Mouse (Mus musculus): ENCODE measurements around the gene Tgif1. TPM values are rescaled to one million over a fixed set of nuclear protein-coding genes. Genes with fewer than 3 reads are reported as not detected.

Gene Tgif1
- polyA plus RNA-seq, 1 experiment from 2014 or later, result 35.8 TPM

DNA sequence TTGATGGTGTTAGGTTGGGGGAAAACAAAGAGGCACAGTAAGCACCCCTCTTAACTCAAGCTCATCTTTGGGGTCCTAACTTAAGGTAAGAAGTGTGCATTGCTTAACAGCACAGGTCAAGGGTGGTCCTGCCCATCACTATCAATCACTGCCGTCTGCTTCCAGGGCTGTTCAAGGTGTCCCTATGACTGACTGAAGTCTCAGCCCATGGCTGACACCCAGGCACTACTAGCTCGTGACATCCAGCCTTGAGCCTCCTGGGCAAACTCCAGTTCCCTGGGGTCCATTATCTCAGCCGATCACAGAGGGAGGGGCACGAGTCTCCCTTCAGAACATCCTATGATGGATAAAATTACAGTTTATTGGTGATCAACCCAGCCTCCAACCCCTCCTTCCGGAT, 12.7 kb upstream of the Tgif1 start:
- no peak for ATAC-seq (ENCODE audit: insufficient number of reproducible peaks, low FRiP score)
- Histone ChIP-seq H3K4me3 (no peak overlapping the region), H3K4me2 (no peak overlapping the region), H3K9me3 (replicated peaks) (no peaks in the 10 kb centered on the region), H3K36me3 (0 out of 2 replicates have a peak, but pooled peaks cover 5% of the 10 kb centered on the region), H3K4me1 (replicated peaks) (no peaks in the 10 kb centered on the region), H3K27me3 (replicated peaks) (no peaks in the 10 kb centered on the region), H3K9ac (no peak overlapping the region), H3K27ac (ENCODE audit: poor library complexity, severe bottlenecking) (no peak overlapping the region)
- WGBS, result 82% methylated on average over 5 of the region's 5 CpGs

DNA sequence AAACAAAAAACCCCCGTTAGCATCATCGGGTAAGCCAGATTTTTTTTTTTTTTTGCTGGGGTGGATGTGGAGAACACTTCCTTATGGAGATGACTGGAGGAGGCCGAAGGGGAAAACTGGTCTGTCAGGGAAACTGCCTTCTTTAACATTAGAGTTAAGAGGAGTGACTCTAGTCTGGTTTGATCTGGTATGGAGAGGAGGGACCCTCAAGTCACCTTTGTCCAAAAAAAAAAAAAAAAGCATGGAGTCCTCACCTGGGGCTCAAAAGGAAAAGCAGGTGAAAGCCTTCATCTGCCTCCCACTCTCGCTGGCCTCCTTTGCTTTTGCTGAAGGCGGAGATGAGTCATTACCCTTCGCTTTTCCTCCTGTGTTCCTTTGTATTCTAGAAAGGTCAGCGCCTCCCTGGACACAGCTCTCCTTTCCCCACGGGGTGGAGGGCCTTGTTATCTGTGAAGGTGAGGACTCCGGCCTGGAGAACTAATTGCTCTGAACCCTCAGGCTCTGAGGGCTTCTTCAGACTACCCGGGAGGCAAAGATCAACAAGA, 11.8 kb upstream of the Tgif1 start:
- Histone ChIP-seq H3K9ac (no peak overlapping the region), H3K9me3 (replicated peaks) (no peaks in the 10 kb centered on the region), H3K27ac (ENCODE audit: poor library complexity, severe bottlenecking) (no peak overlapping the region)

DNA sequence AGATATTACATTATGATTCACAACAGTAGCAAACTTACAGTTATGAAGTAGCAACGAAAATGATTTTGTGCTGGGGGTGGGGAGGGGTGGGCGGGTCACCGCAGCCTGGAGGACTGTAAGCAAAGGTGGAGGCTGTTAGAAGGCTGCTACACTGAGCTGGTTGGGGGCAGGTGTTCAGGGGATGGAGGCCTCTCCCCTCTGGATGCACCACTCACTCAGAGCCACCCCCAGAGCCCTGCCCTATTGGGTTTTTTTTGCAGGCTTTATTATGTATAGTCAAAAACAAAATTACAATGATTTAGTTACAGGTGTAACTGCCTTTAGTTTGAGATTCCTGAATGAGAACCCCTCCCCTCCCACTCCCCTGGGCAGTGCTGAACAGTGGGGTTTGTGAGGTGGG, 11.3 kb upstream of the Tgif1 start:
- Histone ChIP-seq H3K4me1 (replicated peaks) (no peaks in the 10 kb centered on the region), H3K36me3 (0 out of 2 replicates have a peak, but pooled peaks cover 5% of the 10 kb centered on the region), H3K27ac (ENCODE audit: poor library complexity, severe bottlenecking) (no peak overlapping the region), H3K9me3 (replicated peaks) (no peaks in the 10 kb centered on the region), H3K9ac (no peak overlapping the region), H3K4me3 (no peak overlapping the region), H3K4me2 (no peak overlapping the region), H3K27me3 (replicated peaks) (no peaks in the 10 kb centered on the region)
- ATAC-seq (ENCODE audit: insufficient number of reproducible peaks, low FRiP score), result no peak
- WGBS, result 69% methylated on average over 3 of the region's 3 CpGs

More for the DNA sequence above, 11.8 kb upstream of the Tgif1 start:
- H3K4me1 ChIP-seq (replicated peaks), result no peaks in the 10 kb centered on the region
- no peaks in the 10 kb centered on the region for H3K27me3 ChIP-seq (replicated peaks)
- H3K4me2 ChIP-seq, result no peak overlapping the region
- 65% methylated on average over 10 of the region's 10 CpGs for WGBS
- ATAC-seq (ENCODE audit: insufficient number of reproducible peaks, low FRiP score), result no peak
- H3K36me3 ChIP-seq, result 0 out of 2 replicates have a peak, but pooled peaks cover 5% of the 10 kb centered on the region
- H3K4me3 ChIP-seq, result no peak overlapping the region

- Histone ChIP-seq H3K9me3 (replicated peaks) (no peaks in the 10 kb centered on the region), H3K4me3 (no peak overlapping the region), H3K9ac (no peak overlapping the region), H3K27ac (ENCODE audit: poor library complexity, severe bottlenecking) (no peak overlapping the region), H3K4me1 (replicated peaks) (no peaks in the 10 kb centered on the region), H3K4me2 (no peak overlapping the region), H3K27me3 (replicated peaks) (no peaks in the 10 kb centered on the region), H3K36me3 (0 out of 2 replicates have a peak, but pooled peaks cover 5% of the 10 kb centered on the region)
- 87% methylated on average over 8 of the region's 8 CpGs for WGBS
- no peak for ATAC-seq (ENCODE audit: insufficient number of reproducible peaks, low FRiP score)
These were observed 10.8 kb upstream of the Tgif1 start for GRCm38 (mm10) chr17:70864117-70864516.

- Histone ChIP-seq H3K9ac (no peak overlapping the region), H3K36me3 (0 out of 2 replicates have a peak, but pooled peaks cover 5% of the 10 kb centered on the region), H3K9me3 (replicated peaks) (no peaks in the 10 kb centered on the region), H3K4me3 (no peak overlapping the region), H3K4me1 (replicated peaks) (peaks cover 6% of the 10 kb centered on the region), H3K27me3 (replicated peaks) (no peaks in the 10 kb centered on the region), H3K27ac (ENCODE audit: poor library complexity, severe bottlenecking) (no peak overlapping the region), H3K4me2 (no peak overlapping the region)
- no peak for ATAC-seq (ENCODE audit: insufficient number of reproducible peaks, low FRiP score)
- 69% methylated on average over 4 of the region's 4 CpGs for WGBS
These were observed 5.5 kb upstream of the Tgif1 start for GRCm38 (mm10) chr17:70858814-70859213.

GRCm38 (mm10) chr17:70856871-70857415, 3.6 kb upstream of the Tgif1 start:
- Histone ChIP-seq H3K4me3 (no peak overlapping the region), H3K27me3 (replicated peaks) (no peaks in the 10 kb centered on the region), H3K27ac (ENCODE audit: poor library complexity, severe bottlenecking) (no peak overlapping the region), H3K4me2 (no peak overlapping the region), H3K4me1 (replicated peaks) (peaks cover 9% of the 10 kb centered on the region), H3K36me3 (0 out of 2 replicates have a peak, but pooled peaks cover under 1% of the 10 kb centered on the region), H3K9ac (no peak overlapping the region), H3K9me3 (replicated peaks) (no peaks in the 10 kb centered on the region)
- 74% methylated on average over 12 of the region's 12 CpGs for WGBS
- no peak for ATAC-seq (ENCODE audit: insufficient number of reproducible peaks, low FRiP score)

GRCm38 (mm10) chr17:70854021-70854420, 675 bp upstream of the Tgif1 start:
- H3K27me3 ChIP-seq (replicated peaks), result no peaks in the 10 kb centered on the region
- peak overlapping the region; percentile 86 for H3K9ac ChIP-seq
- H3K4me2 ChIP-seq, result peak overlapping the region; percentile 98
- H3K4me1 ChIP-seq (replicated peaks), result peaks cover 9% of the 10 kb centered on the region
- WGBS, result 28% methylated on average over 6 of the region's 6 CpGs
- peak overlapping the region; percentile 78; the same call in 1 of the 2 replicates for H3K4me3 ChIP-seq
- no peak for ATAC-seq (ENCODE audit: insufficient number of reproducible peaks, low FRiP score)
- no peaks in the 10 kb centered on the region for H3K36me3 ChIP-seq
- no peaks in the 10 kb centered on the region for H3K9me3 ChIP-seq (replicated peaks)
- no peak overlapping the region for H3K27ac ChIP-seq (ENCODE audit: poor library complexity, severe bottlenecking)

- Histone ChIP-seq H3K36me3 (no peaks in the 10 kb centered on the region), H3K4me3 (peak overlapping the region; percentile 78), H3K27me3 (replicated peaks) (no peaks in the 10 kb centered on the region), H3K4me2 (peak overlapping the region; percentile 98), H3K9ac (peak overlapping the region; percentile 86), H3K27ac (ENCODE audit: poor library complexity, severe bottlenecking) (peak overlapping the region; percentile 90), H3K4me1 (replicated peaks) (peaks cover 9% of the 10 kb centered on the region), H3K9me3 (replicated peaks) (no peaks in the 10 kb centered on the region)
- WGBS, result under 1% methylated on average over 51 of the region's 51 CpGs
- ATAC-seq (ENCODE audit: insufficient number of reproducible peaks, low FRiP score), result peak; percentile 59
These were observed 510 bp downstream of the Tgif1 start for GRCm38 (mm10) chr17:70852686-70853386.

GRCm38 (mm10) chr17:70852011-70852685, 1.2 kb downstream of the Tgif1 start:
- under 1% methylated on average over 29 of the region's 29 CpGs for WGBS
- H3K9me3 ChIP-seq (replicated peaks), result no peaks in the 10 kb centered on the region

GRCm38 (mm10) chr17:70850996-70851991, 2.1 kb downstream of the Tgif1 start:
- no peaks in the 10 kb centered on the region for H3K27me3 ChIP-seq (replicated peaks)
- H3K27ac ChIP-seq (ENCODE audit: poor library complexity, severe bottlenecking), result peak overlapping the region; percentile 93
- ATAC-seq (ENCODE audit: insufficient number of reproducible peaks, low FRiP score), result peak; percentile 74
- under 1% methylated on average over 54 of the region's 54 CpGs for WGBS
- H3K36me3 ChIP-seq, result no peaks in the 10 kb centered on the region
- peaks cover 10% of the 10 kb centered on the region for H3K4me1 ChIP-seq (replicated peaks)
- H3K4me3 ChIP-seq, result peak overlapping the region; percentile 78
- no peaks in the 10 kb centered on the region for H3K9me3 ChIP-seq (replicated peaks)
- H3K9ac ChIP-seq, result peak overlapping the region; percentile 94
- H3K4me2 ChIP-seq, result peak overlapping the region; percentile 98

More at GRCm38 (mm10) chr17:70852011-70852685, 1.2 kb downstream of the Tgif1 start:
- Histone ChIP-seq H3K4me1 (replicated peaks) (peaks cover 9% of the 10 kb centered on the region), H3K36me3 (no peaks in the 10 kb centered on the region), H3K4me3 (peak overlapping the region; percentile 78), H3K4me2 (peak overlapping the region; percentile 98), H3K27ac (ENCODE audit: poor library complexity, severe bottlenecking) (peak overlapping the region; percentile 93), H3K9ac (peak overlapping the region; percentile 94), H3K27me3 (replicated peaks) (no peaks in the 10 kb centered on the region)
- ATAC-seq (ENCODE audit: insufficient number of reproducible peaks, low FRiP score), result no peak
